Mouse (Mus musculus) stomach, postnatal 0 days (tissue): Measurements from ENCODE around the gene Sox18.

ENCODE experiments used
- CTCF ChIP-seq: IDR thresholded peaks from 2 replicates; pipeline ENCODE4 v1.5.1; 2016; ENCODE audit warnings: antibody characterized with exemption, low read depth, mild to moderate bottlenecking, moderate library complexity
- EP300 ChIP-seq: optimal IDR thresholded peaks from 2 replicates; pipeline ENCODE3; 2016; ENCODE audit warnings: antibody characterized with exemption

DNA sequence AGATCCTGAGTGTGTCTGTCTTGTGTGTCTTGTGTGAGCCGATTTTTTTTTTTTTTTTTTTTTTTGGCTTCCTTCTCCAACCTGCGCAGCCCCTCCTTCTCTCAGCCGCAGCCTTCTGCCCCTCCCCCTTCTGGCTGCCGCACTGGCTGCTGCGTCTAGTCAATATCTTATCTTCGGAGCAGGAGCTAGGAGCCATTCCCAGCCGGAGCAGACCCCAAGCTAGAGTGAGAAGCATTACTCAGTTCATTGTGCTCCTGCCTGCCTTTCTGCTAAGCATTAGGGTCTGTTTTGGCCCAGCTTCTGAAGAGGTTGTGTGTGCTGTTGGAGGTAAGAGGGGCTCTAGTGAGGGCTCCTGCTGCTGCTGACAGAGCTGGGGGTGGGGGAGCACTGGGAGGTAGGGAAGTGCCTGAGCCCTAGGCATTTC, 43.5 kb upstream of the Sox18 start, which contains the start of gene Oprl1:
- no peak for TF ChIP-seq CTCF
- no peak for TF ChIP-seq EP300
